Mouse (Mus musculus) erythroblast, embryonic 14.5 days (primary cell): ENCODE results near the gene Fstl3. TPM values are rescaled to one million over a fixed set of nuclear protein-coding genes. Genes with fewer than 3 reads are reported as not detected.

Experiments
- H3K27me3 ChIP-seq: 2 replicates; pipeline ENCODE4 v1.6.1; 2012; ENCODE audit warnings: inconsistent platforms; ENCODE audit not compliant: control insufficient read depth
- H3K36me3 ChIP-seq: 2 replicates; pipeline ENCODE4 v1.6.1; 2012; ENCODE audit warnings: mild to moderate bottlenecking, inconsistent platforms; ENCODE audit not compliant: control insufficient read depth
- H3K4me1 ChIP-seq: 2 replicates; pipeline ENCODE4 v1.6.1; 2012; ENCODE audit warnings: inconsistent platforms; ENCODE audit not compliant: control insufficient read depth
- H3K4me3 ChIP-seq: replicated peaks from 2 replicates; pipeline ENCODE3; 2012; ENCODE audit warnings: moderate library complexity, mild to moderate bottlenecking, inconsistent platforms
- H3K9me3 ChIP-seq: 2 replicates; pipeline ENCODE4 v1.6.1; 2012; ENCODE audit warnings: low read length, inconsistent platforms, mixed read lengths; ENCODE audit not compliant: control insufficient read depth
- GATA1 ChIP-seq: IDR thresholded peaks from 2 replicates; pipeline ENCODE4 v1.6.1; 2012; ENCODE audit warnings: low read length, inconsistent platforms, mixed read lengths
- TAL1 ChIP-seq: IDR thresholded peaks from 3 replicates; pipeline ENCODE4 v1.6.1; 2012; ENCODE audit warnings: low read length, inconsistent platforms, mixed read lengths
- polyA plus RNA-seq: library from polyadenylated mRNA; stranded (reverse); fragments of >175 nt; gene quantifications from 2 replicates; pipeline ENCODE4 v1.2.3, GENCODE M21; 2012

Fstl3 gene
- polyA plus RNA-seq, 1 experiment: 0.02 TPM

DNA sequence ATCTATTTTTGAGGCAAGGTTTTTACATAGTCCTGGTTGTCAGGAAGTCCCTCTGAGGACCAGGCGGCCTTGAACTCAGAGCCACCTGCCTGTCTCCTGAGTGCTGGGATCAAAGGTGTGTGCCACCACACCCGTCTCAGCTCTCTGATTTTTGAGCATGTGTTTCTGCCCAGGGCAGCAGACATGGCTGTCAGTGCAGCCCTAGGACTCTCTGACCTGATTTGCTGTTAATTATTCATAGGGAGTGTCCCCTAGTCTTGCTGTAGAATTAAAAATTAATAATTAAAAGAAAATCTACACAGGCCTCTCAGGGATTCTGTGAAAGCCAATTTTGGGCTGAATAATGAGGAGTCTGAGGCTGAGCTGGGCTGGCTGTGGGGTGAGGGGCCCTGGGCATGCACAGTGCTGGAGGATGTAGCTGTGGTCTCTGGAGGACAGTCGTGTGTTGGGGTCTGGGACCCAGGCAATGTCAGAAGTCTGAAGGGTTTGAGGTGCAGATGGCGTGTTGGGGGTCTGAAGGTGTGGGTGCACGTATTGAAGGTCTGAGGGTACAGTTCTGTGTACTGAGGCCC lies 37.3 kb downstream of the Fstl3 start:
- Histone ChIP-seq H3K4me1 (peaks cover 8% of the 10 kb centered on the region), H3K27me3 (no peaks in the 10 kb centered on the region), H3K9me3 (no peaks in the 10 kb centered on the region), H3K36me3 (no peaks in the 10 kb centered on the region), H3K4me3 (no peak overlapping the region)
- TF ChIP-seq GATA1: no peak
- no peak for TF ChIP-seq TAL1

DNA sequence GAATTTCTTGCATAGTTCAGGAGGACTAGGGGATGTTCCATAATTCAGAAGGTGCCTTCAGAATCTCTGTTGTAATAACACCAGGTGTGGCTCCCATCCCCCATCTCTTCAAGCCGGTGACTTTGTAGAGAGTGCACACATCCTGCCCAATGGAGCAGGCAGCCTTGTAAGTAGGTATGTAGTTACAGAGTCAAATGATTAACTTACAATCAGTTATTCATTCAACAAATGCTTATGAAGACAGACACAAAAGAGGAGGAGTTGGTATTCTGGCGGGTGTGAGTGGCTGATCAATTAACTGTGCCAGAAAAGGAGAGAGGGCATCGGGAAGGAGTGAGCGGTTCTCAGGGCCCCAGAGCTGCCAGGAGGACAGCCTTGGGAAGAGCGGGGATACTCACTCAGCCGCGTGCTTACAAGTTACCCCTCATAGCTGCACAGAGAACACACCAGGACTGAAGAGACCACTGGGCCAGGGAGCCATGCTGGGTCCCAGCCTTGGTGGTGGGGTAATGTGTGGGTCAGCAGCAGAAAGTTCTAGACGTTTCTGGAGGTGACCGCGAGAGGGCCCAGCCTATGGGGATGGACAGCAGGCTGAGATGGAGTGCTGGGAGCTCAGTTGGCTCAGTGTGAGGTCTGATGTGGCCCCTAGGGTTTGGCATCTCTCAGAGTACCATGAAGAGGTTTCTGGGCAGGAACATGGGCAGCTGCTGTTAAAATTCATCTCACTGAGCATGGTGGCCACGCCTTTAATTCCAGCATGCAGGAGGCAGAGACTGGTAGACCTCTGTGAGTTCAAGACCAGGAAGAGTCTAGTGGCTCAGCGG lies 38.8 kb downstream of the Fstl3 start:
- Histone ChIP-seq H3K4me1 (peaks cover 12% of the 10 kb centered on the region), H3K9me3 (no peaks in the 10 kb centered on the region), H3K4me3 (no peak overlapping the region), H3K27me3 (no peaks in the 10 kb centered on the region), H3K36me3 (no peaks in the 10 kb centered on the region)
- TF ChIP-seq GATA1 (no peak), TAL1 (no peak)

DNA sequence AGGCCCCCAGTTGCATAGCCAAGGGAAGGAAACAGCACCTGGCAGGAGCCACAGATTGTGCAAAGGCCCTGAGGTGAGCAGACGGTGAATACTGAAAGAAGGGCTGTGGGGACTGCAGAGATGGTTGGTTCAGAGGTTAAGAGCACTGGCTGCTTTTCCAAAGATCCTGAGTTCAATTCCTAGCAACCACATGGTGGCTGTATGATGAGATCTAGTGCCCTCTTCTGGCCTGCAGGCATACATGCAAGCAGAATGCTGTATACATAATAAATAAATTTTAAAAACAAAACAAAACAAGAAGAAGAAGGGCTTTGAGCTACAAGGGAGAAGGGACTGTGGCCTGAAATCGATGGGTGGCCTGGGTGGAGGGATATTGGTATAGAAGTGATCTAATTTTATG lies 40.0 kb downstream of the Fstl3 start:
- Histone ChIP-seq H3K4me1 (peaks cover 12% of the 10 kb centered on the region), H3K4me3 (no peak overlapping the region), H3K27me3 (no peaks in the 10 kb centered on the region), H3K36me3 (no peaks in the 10 kb centered on the region), H3K9me3 (no peaks in the 10 kb centered on the region)
- TF ChIP-seq TAL1 (no peak), GATA1 (no peak)

DNA sequence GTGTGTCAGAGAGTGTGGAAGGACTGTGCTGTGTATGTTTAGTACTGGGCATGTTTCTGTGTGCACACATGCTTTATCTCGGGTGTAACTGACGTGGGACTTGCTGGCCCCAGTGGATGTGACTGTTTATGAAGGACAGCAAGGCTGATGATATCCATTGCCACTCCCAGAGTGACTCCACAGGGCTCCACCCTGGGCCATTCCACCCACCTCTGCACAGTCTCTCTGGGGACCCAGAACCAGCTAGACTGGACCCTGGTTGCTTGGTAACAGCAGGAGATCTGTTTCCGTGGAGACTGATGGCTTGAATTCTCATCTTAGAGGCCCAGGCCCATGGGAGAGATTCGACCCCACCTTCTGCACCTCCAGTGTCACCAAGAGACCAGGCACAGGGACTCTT lies 41.2 kb downstream of the Fstl3 start:
- Histone ChIP-seq H3K4me3 (no peak overlapping the region), H3K4me1 (peaks cover 13% of the 10 kb centered on the region), H3K9me3 (no peaks in the 10 kb centered on the region), H3K27me3 (no peaks in the 10 kb centered on the region), H3K36me3 (no peaks in the 10 kb centered on the region)
- TF ChIP-seq TAL1 (no peak), GATA1 (no peak)

DNA sequence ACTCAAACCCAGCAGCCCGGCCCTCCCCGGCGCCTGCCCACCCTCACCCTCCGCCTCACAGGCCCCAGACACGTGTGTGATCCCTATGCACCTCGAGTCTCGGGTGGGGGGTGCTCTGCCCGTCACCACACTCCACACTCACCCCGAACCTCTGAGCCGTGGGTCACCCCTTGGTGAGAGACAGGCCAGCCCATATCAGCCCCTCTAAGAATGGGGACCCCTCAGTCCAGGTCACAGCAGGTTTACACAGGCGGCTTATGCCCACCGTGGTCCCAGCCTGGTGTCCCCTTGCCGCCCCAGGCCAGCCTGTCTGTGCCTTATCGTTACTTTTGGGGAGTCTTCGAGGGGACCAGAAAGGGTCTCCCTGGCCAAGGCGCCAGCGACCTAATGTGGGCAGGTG lies 42.5 kb downstream of the Fstl3 start:
- Histone ChIP-seq H3K4me1 (peaks cover 18% of the 10 kb centered on the region), H3K36me3 (no peaks in the 10 kb centered on the region), H3K4me3 (no peak overlapping the region), H3K9me3 (no peaks in the 10 kb centered on the region), H3K27me3 (no peaks in the 10 kb centered on the region)
- TF ChIP-seq GATA1: no peak
- TF ChIP-seq TAL1: no peak

DNA sequence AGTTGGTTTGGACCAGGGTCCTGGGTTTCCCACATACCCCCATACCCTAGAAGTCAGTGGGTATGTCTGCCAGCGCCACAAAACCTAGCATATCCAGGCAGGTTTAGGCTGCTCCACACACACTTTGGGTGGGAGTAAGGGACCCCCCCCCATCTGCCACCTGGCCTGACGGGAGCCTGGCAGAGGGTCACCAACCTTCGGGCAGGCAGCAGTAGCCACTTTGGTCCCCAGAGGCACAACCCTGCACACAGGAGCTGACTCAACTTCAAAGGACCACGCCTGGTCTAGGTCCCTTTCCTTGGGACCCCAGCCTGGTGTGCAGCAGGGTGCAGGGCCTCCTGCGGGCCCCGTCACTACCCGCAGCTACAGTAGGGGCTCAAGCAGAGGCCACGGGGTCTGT lies 43.2 kb downstream of the Fstl3 start:
- TF ChIP-seq TAL1 (no peak), GATA1 (no peak)
- Histone ChIP-seq H3K36me3 (no peaks in the 10 kb centered on the region), H3K9me3 (no peaks in the 10 kb centered on the region), H3K27me3 (no peaks in the 10 kb centered on the region), H3K4me1 (peaks cover 21% of the 10 kb centered on the region), H3K4me3 (no peak overlapping the region)

DNA sequence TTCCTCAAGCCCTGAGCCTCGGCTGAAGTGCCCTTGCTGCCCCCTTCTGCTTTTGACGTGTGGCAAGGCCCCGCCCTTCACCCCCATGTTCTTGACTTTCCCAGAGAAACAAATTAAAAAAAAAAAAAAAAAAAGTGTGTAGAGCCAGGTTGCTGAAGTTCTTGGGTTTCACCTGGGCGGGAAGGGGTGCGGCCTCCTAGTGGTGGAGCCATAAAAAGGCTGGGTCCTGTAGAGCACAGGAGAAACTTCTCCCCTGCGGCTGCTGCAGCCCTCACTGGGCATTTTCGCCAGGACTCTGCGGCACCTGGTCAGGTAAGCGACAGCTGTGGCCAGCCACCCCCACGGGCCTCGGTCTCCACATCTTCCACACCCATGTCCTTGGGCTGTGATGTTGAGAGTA lies 43.7 kb downstream of the Fstl3 start, which contains the start of gene Misp:
TSS of gene Misp (plus strand) at position 208 of the 400 bp plus-strand sequence.
- Histone ChIP-seq H3K4me3 (no peak within 1 kb of the TSS), H3K36me3 (no peaks in the 10 kb centered on the region), H3K27me3 (no peaks in the 10 kb centered on the region), H3K4me1 (peaks cover 22% of the 10 kb centered on the region), H3K9me3 (no peaks in the 10 kb centered on the region)
- TF ChIP-seq TAL1: no peak
- TF ChIP-seq GATA1: no peak

DNA sequence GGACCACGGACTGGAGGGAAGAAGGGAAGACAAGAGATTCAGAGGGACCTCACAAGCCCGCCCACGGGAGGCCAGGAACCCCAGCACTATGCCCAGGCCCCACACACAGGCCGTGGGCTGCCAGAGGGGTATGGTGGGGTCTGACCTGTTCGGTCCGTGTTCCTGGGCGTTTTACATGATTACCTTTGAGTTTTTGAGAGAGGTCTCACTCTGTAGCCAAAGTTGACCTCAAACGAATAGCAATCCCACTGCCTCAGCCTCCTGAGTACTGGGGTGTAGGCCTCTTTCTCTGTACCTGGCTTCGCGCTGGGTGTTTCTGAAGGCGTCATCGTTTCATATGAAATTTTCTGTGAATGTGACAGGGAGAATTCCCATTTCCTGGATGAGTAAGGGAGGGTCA lies 44.7 kb downstream of the Fstl3 start:
- H3K4me1 ChIP-seq: peaks cover 24% of the 10 kb centered on the region
- no peaks in the 10 kb centered on the region for H3K27me3 ChIP-seq
- no peaks in the 10 kb centered on the region for H3K36me3 ChIP-seq
- no peak overlapping the region for H3K4me3 ChIP-seq
- H3K9me3 ChIP-seq: no peaks in the 10 kb centered on the region
- no peak for TF ChIP-seq TAL1
- TF ChIP-seq GATA1: no peak

DNA sequence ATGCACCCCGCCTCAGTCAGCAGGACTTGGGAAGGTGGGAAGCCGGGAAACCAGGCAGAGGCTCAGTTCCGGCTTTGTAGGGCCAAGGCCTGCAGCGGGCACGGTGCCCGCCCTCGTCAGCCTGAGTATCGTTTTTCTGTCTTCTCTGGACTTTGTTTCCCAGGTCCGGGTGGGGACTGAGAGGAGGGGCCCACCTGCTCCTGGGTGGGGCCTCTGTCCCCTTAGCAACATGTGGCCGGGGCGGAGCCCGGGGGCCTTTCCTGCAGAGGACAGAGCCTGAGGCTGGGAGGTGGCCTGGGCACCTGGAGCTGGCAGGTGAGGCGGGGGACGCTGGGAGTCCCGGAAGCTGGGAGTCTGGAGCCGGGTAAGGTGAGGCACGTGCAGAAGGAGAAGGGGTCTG lies 45.3 kb downstream of the Fstl3 start:
- no peaks in the 10 kb centered on the region; the same call in 1 of the 2 replicates for H3K27me3 ChIP-seq
- peaks cover 24% of the 10 kb centered on the region for H3K4me1 ChIP-seq
- H3K9me3 ChIP-seq: no peaks in the 10 kb centered on the region
- no peak overlapping the region for H3K4me3 ChIP-seq
- H3K36me3 ChIP-seq: no peaks in the 10 kb centered on the region
- no peak for TF ChIP-seq GATA1
- no peak for TF ChIP-seq TAL1

DNA sequence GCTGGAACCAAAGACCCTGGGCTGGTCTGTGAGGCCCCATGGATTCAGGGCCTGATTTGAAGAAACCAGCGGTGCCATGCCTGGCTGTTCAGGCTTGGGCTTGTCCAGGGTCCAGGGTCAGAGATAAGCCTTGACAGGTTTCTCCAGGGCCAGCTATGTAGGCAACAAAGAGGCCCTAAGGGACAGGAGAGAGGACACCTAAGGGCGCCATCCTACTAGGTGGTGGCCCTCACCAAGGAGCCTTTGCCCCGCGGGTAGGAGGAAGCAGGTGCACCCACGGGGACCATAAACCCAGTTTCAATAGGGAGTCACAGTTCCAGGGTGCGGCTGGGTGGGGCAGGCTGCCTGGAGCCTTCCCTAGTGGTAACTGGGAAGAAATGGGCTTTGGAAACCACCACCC lies 45.9 kb downstream of the Fstl3 start:
- Histone ChIP-seq H3K9me3 (no peaks in the 10 kb centered on the region), H3K4me1 (peaks cover 24% of the 10 kb centered on the region), H3K4me3 (no peak overlapping the region), H3K36me3 (no peaks in the 10 kb centered on the region), H3K27me3 (no peaks in the 10 kb centered on the region; the same call in 1 of the 2 replicates)
- TF ChIP-seq GATA1 (no peak), TAL1 (no peak)
